Mouse (Mus musculus) megakaryocyte, embryonic 14.5 days (primary cell): ENCODE data around the gene Trim14.

ENCODE experiments used
- FLI1 ChIP-seq: IDR thresholded peaks from 2 replicates; pipeline ENCODE4 v1.6.1; 2012; ENCODE audit warnings: low read length, inconsistent platforms, mixed read lengths
- GATA1 ChIP-seq: IDR thresholded peaks from 3 replicates; pipeline ENCODE4 v1.6.1; 2012; ENCODE audit warnings: mixed read lengths, low read length, inconsistent platforms, borderline replicate concordance

- TF ChIP-seq GATA1 (no peak), FLI1 (no peak)
Observed at GRCm38 (mm10) chr4:46543366-46544050, 7.6 kb upstream of the Trim14 start.
